Mouse (Mus musculus) spleen, adult 2 months (tissue): Measurements from ENCODE around the gene Gm10273.

Experiments used
- CTCF ChIP-seq: fragments of 200-500 bp; IDR thresholded peaks from 2 replicates; pipeline ENCODE4 v1.5.1; 2011; ENCODE audit warnings: mild to moderate bottlenecking, inconsistent platforms; ENCODE audit not compliant: insufficient read depth, insufficient read length, insufficient replicate concordance; ENCODE audit errors: extremely low read depth
- POLR2A ChIP-seq: fragments of 200-500 bp; IDR thresholded peaks from 2 replicates; pipeline ENCODE4 v1.6.1; 2011; ENCODE audit warnings: low read depth, low read length, inconsistent platforms

GRCm38 (mm10) chr10:59438651-59439050 lies 43.2 kb downstream of the Gm10273 start:
- TF ChIP-seq POLR2A: no peak
- TF ChIP-seq CTCF: no peak
